Mouse (Mus musculus) CD4-positive helper T cell, adult 2 months (primary cell): ENCODE measurements around the gene Srgap1.
A peak's percentile ranks its signal among the peaks of the same experiment; 100 is the strongest.

Experiments used
- DNase-seq: peaks from one replicate; pipeline ENCODE4 v3.0.0-alpha.2; 2012; ENCODE audit warnings: low read depth, missing footprints, low spot score

Srgap1 gene

DNA sequence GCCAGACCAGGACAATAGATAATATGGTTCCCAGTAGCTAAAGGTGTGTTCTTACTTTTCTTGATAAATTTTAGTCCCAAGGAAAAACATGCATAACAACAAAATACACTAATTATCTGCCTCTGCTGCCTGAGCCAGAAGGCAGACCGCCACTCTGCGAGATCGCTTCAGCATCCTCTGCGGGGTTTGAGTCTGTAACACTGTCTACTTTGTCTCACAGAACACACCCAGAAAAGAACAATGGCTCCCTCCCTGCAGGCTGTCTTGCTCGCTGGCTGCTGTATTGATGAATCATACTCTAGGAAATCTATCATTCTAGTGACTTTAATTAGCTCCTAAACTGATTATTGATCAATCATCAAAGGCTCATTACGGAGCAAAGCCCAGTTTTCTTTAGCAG lies 164.7 kb downstream of the Srgap1 start:
- DNase-seq: no peak

- DNase-seq: no peak
These were observed 168.3 kb downstream of the Srgap1 start for GRCm38 (mm10) chr10:121878855-121879254.

- no peak for DNase-seq
These were observed 169.2 kb downstream of the Srgap1 start for GRCm38 (mm10) chr10:121877906-121878305.

DNA sequence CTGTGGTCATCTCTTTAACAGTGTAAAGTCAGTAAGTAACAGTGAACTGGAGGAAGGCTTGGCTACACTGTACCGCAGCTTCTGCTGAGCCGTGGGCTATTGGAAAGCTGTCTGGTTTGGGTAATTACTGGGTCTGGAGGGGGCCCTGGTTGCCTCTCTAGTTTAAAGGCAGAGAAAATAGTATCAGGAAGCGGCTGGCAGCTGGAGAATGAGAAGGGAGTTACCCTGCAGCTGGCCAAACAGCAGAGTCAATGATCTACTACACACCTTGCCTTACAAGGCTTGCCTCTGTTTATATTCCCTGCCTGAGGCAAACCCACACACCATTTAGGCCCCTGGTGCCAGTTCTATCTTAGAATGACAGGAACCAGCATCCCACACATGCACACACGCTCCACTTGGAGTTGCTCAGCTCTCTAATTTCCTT lies 174.0 kb downstream of the Srgap1 start:
- no peak for DNase-seq

DNA sequence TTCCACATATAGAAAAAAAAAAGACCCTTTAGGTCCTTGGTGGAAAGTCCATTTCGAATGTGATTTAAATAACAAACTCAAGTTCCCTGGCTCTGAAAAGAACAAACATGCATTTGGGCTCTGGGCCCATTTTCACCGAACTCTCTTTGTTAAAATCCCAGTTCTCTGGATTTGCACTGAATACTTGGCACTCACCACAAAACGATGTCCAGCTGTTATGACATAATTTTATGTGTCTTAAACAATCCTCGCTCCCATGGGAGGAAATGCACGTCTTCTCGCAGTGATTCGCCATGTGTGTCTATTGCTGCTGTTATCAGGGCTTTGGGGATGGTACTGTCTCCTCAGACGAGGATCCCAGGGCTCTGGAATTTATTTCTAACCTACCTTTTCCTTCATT lies 177.2 kb downstream of the Srgap1 start:
- no peak for DNase-seq

DNA sequence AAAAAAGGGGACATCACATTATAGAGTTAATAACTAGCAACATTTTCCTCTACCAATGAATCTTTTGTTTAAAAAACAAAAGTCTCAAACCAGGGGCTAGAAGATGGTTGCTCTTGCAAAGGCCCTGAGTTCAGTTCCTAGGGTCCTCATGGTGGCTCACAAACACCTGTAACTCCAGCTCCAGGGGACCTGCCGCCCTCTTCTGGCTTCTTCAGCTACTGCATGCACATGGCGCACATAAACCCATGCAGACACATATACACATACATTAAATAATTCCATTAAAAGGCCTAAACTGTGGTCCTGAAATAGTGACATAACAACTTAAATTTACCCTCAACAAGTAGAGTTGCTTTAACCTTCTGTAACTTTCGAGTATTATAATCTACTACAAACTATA lies 178.9 kb downstream of the Srgap1 start:
- DNase-seq: no peak

GRCm38 (mm10) chr10:121865503-121866239 lies 181.4 kb downstream of the Srgap1 start:
- DNase-seq: no peak

GRCm38 (mm10) chr10:121860924-121861323 lies 186.2 kb downstream of the Srgap1 start:
- DNase-seq: no peak

DNA sequence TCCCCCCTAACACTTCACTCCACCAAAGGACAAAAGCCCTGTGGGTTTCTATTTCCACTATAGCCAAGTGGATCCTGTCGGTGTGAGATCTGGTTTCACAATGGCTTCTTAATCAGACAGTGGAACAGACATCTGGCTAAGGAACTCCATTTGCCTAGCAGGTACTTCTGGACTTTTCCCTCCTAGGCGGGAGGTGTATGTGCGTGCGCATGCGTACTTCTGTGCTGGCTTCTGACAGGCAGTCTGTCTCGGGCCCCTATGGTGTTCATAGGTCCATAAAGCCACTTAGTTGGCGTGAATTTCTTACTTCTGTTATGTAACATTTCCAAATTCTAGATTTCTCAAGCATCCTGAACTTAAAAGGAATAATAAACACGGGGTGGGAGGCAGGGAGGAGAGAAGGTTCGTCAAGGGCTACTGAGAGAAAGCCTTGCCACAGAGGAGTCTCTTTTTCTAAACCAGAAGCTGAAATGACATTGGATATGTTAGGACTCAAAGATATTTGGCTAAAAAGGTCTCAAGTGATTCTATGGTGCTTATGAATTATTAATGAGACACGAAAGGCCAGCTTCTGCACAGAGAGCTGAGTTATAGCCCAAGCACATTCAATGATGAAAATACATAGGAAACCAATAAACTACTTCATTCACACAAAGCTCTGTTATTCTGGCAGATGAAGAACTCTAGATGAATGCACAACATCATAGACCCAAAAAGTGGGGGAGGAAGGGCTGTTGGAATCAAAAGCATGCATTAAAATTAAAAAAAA lies 187.1 kb downstream of the Srgap1 start:
- DNase-seq: no peak

DNA sequence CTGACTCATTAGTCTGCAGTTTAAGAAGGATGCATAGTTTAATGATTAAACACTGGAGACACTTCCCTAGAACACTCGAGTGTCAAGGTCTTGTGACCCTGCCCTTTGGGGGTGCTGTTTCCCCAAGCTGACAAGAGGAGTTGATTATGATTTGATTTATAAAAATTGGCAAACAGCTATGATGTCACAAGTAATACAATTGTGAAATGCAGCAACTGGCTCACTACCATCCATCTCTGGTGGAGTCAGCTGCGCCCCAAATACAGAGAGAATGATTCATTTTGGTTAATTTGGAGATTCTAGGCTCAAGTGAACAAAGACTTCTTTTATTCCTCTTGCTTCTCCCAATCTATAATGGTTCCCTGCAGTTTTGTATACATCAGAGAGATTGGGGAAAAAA lies 188.2 kb downstream of the Srgap1 start:
- no peak for DNase-seq

DNA sequence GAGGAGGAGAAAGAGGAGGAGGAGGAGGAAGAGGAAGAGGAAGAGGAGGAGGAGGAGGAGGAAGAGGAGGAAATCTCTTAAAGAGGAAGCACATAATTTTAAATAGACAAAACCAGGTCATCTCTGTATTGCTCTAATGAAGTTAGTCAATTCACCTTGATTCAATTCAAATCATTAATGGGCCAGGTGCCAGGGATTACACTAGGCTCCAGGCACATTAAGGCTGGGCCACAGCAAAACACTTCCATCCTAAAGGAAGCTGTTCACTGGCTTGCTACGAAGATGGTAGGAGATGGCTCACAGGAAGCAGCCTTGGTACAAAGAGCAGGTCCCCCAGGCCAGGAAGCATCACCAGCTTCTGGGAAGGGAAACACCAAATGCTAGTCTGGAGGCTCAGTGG lies 189.0 kb downstream of the Srgap1 start:
- DNase-seq: no peak

DNA sequence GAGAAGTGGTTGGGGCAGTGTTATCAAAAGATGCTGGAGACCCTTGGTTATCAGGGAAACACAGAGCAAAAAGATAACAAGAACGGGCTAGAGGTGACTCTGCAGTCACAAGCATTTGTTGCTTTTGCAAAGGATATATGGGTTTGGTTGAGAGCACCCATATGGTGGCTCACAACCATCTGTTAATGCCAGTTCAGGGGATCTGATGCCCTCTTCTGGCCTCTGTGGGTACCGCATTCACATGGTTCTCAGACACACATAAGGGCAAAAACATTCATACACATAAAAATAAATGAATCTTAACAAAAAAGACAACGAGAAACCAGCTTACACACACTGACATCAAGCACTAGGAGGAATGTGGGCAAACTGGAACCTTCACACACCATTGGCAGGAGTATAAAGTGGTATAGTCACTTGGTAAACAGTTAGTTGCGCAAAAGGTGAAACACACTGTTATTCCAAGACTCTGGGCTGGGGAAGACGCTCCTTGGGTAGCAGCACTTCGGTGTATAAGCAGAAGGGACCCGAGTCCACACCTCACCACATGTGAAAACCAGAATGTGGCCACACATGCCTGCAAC lies 191.2 kb downstream of the Srgap1 start:
- no peak for DNase-seq

GRCm38 (mm10) chr10:121853385-121853808 lies 193.7 kb downstream of the Srgap1 start:
- DNase-seq: no peak

- DNase-seq: no peak
These were observed 197.6 kb downstream of the Srgap1 start for GRCm38 (mm10) chr10:121849496-121849895.

GRCm38 (mm10) chr10:121845677-121846076 lies 201.4 kb downstream of the Srgap1 start:
- no peak for DNase-seq

DNA sequence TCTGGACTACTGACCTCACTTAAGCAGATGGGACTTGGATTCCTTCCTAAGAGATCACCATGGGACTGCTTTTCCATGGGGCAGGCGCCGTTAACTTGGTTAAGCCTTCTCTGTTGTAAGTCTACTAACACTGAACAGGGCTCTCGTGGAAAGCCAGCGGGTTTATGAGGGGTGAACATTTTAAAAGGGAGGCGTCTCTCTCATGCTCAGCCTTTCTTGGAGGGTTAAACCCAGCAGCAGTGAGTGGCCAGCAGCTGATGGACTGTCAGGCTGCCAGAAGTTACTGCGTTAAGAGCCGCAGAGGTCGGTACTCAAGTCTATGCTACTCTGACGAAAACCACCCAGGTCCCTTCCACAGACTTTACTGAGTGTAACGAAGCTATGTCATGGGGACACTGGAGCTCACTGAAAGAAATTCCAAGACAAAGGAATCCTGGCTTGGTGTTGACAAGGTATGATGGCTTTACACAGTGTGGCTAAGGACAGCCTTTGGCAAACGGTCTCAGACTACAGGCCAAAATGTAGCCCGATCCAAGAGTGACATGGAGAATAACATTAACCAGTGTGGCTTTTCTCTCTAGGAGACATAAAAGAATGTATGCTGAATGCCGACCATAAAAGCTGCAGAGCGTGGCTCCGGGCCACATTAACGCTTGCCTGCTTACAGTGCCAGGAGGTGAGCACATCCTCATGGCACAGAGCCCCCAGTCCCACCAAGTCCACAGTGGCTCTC lies 209.8 kb downstream of the Srgap1 start:
- DNase-seq: no peak

GRCm38 (mm10) chr10:121836507-121837165 lies 210.5 kb downstream of the Srgap1 start:
- peak; percentile 21 for DNase-seq

DNA sequence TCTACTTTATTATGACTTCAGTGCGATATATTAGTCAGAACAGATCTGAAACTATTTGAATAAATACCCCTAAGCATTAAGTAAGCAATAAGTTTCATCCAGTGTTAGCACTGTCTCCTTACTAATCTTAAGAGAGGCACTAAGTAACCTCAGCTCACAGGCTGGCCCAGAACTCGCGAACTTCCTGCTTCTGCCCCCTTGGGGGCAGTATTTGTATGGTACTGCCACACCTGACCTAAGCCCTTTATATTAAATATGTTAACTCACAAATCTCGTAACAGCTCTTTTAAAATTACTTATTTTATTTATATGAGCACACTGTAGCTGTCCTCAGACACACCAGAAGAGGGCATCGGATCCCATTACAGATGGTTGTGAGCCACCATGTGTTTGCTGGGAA lies 213.7 kb downstream of the Srgap1 start:
- peak; percentile 52 for DNase-seq

GRCm38 (mm10) chr10:121830335-121831307 lies 216.5 kb downstream of the Srgap1 start:
- no peak for DNase-seq

DNA sequence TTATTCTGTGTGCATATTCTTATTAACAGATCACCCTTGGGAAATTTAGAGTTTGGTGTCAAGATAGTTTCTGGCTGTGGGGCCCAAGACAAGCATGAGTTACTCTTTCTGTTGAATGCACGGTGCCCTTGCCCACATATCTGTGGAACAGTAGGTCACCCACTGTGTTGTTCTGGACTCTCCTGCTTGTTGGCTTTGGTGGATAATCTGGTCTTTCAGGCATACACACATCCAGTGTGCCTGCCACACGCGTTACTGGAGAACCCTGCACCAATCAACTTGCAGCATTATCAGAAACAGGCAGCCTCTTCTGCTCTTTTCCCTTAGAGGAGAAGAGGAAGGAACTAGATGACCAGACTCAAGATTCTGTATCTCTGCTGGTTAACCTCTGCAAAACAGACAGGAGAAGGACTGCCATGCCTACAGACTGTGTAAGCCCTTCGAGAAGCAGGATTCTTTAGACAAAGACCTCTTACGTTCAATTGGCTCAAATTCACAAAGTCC lies 217.3 kb downstream of the Srgap1 start:
- no peak for DNase-seq
